Mouse (Mus musculus): ENCODE data around the gene Nmt1. TPM values are rescaled to one million over a fixed set of nuclear protein-coding genes. Genes with fewer than 3 reads are reported as not detected.

The Nmt1 gene
- total RNA-seq, 2 experiments from 2014 or later, result 61.4 to 63.2 TPM

DNA sequence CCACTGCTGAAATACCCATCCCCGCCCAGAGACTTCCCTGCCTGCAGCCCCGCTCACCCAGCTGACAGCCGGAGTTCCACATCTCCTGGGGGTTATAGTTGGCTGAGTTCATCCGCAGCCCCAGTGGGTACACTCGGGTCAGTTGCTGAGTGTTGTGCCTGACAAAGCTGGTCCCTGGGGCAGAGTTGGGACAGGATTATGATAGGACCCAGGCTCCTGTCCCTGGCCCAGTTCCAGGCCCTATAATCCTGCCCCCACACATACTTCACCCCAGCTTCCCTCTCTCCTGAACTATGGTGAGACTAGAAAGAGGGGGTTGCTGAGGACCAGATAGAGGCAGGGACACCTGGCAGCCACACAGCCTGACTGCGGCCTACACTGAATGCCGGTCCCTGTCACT is 45.7 kb downstream of the Nmt1 start:
- intact Hi-C loops (cut with DNase I), result no loop called here
- DNase-seq, result no peak

DNA sequence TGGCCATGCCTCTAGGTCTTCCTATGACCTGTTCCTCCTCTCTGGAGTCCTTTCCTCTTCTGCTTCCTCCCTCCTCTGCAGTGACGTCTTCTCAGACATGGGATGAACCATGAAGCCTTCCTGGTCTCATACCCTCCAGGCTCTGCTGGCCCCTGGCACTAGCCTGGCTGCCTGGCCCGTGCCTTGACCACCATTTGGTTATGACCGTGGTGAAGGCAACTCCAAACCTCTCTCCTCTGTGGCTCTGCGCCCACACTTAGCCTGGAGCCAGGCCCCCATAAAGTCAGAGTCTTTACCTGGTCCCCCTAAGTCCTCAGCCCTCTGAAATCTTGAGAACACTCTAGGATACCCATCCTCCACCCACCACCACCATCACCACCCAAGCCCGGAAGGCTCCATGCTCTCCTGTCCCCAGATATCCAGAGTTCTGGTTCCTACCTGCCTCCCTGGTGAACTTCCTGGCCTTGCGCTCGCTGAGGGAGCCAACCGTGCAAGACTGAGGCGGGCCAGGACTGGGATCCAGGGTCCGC is 46.2 kb downstream of the Nmt1 start:
- no peak for DNase-seq
- intact Hi-C loops (cut with DNase I), result no loop called here

DNA sequence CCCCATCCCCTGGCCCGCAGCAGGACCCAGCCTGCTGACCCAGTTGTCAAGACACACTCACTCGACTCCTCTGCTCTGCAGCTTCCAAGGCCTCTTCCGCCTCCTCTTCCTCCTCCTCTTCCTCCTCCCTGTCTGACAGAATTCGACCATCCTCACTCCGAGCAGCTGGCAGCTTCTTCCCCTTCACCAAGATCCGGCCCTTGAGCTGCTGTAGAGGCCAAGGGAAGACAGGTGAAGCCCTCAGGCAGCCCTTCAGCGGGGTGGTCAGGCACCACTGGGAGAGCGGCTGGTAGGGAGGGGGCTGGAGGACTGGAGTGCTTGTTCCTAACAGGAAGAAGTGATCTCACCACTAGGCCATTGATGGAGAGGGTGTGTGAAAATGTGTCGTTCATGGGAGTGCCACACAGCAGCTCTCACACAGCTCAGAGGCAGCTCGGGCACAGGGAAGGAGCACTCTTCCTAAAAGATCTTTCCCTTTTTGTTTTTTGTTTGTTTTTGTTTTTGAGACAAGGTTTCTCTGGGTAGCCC is 46.9 kb downstream of the Nmt1 start:
- intact Hi-C loops (cut with DNase I), result no loop called here
- no peak for DNase-seq

DNA sequence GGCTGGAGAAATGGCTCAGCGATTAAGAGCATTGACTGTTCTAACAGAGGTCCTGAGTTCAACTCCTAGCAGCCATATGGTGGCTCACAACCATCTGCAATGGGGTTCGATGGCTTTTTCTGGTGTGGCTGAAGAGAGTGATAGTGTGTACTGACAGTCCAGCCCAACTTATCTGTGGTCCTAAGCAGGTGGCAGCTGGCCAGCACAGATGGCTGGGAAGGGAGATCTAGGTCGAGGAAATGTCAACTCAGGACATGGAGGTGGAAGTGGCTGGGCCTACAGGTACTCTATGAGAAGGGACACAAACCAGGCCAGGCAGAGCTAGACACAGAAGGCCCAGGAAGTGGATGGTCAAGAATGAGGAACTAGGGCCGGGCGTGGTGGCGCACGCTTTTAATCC is 48.0 kb downstream of the Nmt1 start:
- peak; percentile 68 to 77 for DNase-seq

DNA sequence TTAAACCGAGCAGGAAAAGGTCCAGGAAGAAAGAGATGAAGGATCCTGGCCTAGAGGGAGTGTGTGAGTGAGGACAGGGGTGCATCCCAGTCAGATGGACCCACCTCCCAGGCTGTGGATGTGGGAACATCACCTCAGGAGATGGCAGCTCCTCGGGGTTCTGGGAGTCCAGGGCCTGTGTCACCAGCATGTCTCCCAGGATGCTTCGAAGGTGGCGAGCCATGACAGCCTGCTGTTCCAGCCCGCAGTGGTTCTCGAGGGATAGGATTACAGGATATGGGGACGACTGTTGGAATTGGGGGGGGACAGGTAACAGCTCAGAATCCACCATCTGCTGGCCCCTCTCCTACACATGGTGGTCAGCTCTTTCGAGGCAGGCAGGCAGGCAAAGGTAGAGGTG is 48.6 kb downstream of the Nmt1 start:
- intact Hi-C loops (cut with DNase I), result no loop called here
- DNase-seq, result no peak

More for the DNA sequence above, 48.0 kb downstream of the Nmt1 start:
- intact Hi-C loops (cut with DNase I), result no loop called here

DNA sequence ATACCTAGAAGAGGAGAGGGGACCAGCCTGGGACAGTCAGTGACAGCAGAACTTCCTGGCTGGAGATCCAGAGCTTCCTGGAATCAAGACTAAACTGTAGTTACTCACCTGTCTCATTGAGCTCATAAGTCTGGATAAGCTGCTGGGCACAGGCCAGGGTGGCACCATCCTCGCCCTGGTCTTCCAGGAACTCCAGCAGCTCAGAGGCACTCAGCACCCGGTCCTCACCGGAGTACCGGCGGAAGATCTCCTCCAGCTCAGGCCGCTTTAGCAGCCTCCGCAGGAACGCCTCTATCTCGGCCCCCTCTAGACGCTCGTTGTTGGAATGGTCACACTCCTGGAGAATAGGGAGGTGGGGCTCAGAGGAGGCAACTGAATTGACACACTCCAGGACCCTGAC is 50.1 kb downstream of the Nmt1 start:
- DNase-seq, result no peak
- intact Hi-C loops (cut with DNase I), result no loop called here

DNA sequence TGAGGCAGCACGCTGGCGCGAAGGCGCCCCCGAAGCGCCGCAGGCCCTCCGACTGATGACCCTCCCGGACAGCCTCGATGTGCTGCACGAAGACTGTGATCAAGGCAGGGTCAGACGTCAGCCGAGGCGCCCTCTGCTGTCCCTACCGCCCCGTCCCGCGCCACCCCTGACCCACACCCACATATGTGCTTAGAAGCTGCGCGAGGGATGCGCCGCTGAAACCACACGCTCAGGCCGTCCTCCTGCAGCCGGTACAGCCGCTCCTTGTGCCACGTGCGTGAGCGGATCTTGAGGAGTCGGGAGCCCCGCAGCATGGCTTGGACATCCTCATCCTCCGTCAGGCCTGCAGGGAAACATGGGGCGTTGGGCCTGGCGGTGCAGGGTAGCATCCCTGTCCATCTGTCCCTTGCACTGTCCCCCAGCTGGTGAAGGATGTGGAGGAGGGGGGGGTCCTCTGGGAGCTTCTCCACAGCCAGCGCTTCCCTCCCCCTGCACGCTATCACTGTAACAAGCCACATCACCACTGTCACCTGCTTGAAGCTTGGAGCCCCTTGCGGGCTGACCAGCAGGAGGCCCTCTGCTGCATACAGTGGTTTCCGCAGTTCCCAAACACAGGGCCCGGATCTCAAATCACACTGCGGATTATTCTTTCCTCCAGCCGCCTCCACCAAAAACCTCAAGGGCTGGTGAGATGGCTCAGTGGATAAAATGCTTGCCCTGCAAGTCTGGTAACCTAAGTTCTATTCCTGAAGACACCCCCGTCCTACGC is 52.5 kb downstream of the Nmt1 start:
- DNase-seq, result no peak

DNA sequence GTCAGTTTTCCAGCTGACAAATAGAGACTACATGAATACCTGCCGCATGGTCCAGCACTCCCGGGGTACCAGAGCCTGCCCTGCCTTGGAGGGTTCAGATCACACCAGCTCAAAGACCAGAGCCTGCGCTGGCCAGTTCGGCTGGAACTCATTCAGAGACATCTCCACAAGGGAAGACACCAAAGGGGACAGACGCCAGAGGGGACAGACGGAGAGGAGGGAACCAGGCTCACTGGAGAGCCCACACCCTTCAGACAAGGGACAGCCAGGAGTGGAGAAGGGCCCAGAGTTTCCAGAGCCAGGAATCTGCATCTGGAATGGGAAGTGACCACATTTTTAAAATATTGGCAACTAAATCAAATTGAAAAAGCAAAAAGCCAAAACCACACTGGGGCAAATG is 53.6 kb downstream of the Nmt1 start:
- intact Hi-C loops (cut with DNase I), result no loop called here
- no peak for DNase-seq

More for the DNA sequence above, 52.5 kb downstream of the Nmt1 start:
- intact Hi-C loops (cut with DNase I), result no loop called here

DNA sequence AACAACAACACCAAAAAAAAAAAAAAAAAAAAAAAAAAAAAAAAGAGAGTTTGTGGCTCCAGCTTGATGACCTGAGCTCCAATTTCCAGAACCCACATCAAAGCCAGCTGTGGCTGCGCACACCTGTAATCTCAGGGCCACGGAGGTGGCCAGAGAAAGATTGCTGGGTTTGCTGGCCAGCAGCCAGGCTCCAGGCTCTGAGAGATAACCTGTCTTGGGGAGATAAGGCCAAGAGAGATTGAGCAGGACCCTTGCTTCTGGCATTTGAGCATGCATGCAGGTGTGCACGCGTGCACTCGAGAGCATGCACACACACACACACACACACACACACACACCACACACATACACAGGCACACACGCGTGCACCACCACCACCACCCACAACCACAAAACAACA is 65.3 kb downstream of the Nmt1 start:
- intact Hi-C loops (cut with DNase I), result no loop called here
- no peak for DNase-seq

DNA sequence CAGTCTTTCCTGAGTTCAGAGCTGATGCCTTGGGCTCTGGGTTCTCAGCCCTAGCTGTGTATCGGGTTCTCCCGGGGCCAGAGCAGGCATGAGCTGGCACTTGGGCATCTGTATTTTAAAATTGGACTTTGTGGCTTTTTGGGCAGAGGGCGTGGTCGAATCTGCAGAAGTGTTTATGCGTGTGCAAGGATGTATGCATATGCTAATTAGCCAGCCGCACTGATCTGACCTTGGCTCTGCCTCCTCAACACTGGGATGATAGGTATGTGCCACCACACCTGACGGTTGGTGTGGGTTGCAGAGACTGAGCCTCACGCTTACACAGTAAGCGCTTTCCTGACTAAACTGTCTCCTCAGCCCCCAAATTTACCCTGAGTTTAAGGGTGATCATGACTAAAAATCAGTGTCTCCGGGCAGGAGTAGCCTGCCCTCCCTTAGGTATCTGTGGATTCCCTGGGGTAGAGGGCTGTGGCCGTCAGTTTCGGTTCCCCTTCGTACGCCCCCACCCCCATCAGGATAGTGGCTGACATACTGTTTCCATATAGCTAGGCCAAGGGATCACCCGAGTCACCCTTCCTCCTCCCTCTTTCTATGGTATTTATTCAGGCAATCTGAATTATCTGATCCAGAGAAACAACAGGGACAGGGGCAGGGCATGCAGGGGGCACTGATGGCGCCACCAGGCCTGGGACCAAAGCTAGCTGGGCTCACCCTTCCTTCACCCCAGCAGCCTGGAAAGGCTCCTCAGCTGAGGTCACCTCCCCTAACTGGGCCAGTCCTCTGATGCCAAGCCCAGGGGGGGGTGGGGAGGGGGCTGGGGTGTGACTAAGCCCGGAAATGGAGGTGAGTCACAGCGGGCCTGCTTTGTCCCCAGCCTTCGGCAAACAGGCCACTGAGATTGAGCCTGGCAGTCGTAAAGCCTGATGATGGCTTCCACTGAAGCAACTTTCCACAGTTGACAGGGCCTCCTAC is 66.2 kb downstream of the Nmt1 start:
- intact Hi-C loops (cut with DNase I), result no loop called here
- DNase-seq, result peak; percentile 70 to 73

DNA sequence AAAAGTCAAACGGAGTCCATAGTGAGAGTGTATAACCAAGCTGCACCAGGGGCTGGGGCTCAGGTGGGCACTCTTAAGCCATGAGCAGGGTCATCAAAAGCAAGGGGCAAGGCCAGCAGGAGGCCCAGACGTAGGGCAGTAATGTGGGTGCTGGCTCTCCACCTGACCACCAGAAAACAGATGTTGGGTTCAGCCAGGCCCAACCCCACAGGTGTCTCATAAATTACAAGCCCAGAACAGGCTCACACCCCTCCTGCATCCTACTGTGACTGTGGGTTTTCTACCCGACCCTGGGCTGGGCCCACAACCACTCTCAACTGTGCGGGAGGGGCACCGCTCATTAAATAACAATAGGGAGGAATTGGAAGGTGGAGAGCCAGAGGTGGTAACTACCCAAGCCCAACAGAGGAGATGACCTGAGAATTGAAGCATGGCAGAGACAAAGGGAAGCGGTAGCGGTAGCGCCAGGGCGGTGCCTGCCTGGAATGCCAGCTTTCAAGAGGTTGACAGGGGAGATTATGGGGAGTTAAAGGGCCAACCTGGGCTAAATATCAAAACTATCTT is 67.2 kb downstream of the Nmt1 start:
- intact Hi-C loops (cut with DNase I), result no loop called here
- DNase-seq, result no peak

DNA sequence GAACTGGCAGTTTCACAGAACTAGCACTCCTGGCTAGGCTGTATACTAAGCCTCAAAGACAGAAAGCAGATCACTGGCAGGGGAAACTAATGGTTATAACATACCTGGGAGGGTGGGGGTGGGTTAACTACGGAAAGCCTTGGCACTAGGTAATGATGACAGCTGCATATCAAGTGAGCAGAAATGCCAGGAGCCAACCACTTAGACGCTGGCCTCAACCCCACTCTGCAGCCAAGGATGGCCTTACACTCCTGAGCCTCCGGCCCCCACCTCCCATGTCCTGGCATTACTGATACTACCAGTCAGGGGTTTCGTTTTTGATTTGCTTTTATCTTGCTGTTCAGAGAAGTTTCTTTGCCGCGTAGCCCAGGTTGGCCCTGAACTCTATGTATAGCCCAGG is 67.8 kb downstream of the Nmt1 start:
- intact Hi-C loops (cut with DNase I), result no loop called here
- DNase-seq, result peak in 1 of 2 experiments; percentile 61

DNA sequence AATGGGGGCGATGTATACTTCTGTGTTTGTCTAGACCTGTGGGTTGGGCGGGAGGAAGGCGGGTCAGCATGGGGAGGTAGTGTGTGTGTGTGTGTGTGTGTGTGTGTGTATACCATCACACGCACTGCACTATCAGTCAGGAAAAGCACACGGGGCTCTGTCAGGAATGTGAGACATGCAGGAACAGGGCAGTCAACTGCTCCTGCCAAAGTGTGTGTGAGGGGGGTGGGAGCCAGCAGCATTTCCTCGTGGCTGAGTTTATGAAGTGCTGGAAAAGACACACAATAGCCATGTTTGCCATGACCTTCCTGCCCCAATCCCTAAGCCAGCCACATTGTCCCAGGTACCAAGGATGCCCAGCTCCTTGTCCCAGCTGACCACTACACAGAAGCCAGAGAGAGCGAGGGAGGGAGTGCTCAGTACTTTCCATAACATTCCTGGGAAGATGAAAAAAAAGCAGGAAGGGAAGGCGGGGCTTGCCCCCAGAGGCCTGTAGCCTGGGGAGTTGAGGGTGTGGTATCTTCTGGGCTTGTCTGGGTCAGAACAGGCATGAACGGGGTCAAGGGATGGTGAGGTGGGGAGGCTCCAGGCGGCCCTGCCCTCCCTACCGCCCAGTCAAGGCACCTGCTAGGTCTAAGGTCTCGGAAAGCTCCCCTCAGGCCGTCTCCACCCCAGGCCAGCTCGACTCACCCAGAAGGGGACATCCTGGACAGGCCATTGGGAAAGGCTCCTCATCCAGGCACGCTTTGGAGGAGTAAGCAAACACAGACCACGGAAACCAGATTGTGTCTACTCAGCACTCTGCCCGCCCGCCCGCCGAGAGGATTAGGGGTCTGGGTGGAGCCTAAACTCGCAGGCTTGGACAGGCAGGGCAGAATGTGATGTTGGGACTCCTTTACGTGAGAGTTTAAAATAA is 69.2 kb downstream of the Nmt1 start:
- intact Hi-C loops (cut with DNase I), result no loop called here
- peak; percentile 76 for DNase-seq

DNA sequence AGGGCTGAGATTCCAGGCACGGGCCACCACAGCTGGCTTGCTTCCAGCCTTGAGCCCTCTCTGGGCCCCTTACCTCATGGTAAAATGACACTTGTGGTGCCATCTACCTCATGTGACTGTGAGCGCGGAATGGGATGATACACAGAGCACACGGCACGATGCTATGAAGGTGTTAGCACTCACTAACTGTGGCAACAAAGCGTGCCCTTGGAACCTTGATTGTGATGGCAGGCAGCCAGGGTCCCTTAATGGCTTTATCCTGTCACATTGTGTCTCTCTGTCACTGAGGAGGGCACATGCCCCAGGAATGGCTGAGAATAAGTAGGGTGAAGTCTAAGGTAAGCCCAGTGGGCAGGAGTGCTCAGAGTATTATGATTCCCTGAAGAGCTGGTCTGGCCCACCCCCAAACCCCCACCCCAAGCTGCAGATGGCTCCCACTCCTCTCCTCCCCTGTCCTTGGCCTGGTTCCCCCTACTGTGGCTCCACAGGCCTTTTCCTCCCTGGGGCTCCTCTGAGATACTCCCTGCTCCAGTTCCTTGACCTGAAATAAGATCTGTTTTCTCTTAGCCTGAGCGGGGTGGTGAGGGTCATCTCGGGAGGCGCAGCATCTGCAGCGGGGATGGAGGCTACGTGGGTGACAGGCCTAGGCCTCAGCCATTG is 70.7 kb downstream of the Nmt1 start:
- intact Hi-C loops (cut with DNase I), result no loop called here
- DNase-seq, result peak; percentile 68 to 79

DNA sequence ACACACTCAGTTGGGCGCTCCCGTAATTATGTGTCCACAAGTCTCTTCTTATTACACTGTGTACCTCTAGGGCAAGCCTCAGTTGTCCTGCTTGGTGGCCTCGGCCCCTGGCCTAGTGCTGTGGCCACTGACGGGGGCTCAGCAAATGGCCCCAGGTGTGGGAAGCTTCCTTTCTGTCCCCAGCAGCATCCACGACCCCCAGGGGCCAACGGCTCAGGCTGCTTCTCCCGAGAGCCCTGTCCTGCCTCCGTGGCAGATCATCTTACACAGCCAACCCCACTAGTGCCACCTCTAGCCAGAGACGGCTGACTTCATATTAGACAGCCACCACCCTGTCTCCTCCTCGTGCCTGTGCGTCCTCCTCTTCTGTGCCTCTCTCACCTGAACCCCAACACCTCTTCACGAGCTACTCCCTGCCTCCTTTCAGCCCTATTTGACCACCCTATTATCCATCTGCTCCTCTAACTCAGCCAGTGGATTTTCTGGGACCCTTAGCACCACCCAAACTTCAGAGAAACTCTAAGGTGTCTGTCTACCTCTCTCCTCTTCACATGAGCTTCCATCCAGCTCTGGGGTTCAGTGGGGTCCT is 71.5 kb downstream of the Nmt1 start:
- intact Hi-C loops (cut with DNase I), result no loop called here
- DNase-seq, result peak in 1 of 2 experiments; percentile 7

DNA sequence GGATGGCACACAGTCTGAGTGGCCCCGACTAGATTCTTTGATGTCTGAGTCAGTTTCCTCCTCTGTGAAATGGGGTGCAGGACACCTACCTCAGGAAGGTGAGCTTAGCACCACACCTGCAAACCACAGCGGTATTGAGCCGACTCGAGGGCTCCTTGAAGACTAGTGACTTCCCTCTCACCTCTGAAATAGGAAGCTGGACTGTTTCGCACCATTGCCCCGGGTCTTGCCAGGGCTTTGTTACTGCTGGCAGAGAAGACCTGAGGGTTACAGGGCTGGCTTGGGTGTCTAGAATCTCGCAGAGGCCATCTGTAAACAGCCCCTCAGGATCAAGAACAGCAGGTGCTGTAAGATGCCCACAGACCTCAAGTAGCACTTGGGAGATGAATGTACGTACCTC is 72.4 kb downstream of the Nmt1 start:
- DNase-seq, result peak in 1 of 2 experiments; percentile 16
- intact Hi-C loops (cut with DNase I), result loop anchor here (5.0 kb wide), 1 partner anchor 227 kb away; no protein-coding TSS in a partner anchor

DNA sequence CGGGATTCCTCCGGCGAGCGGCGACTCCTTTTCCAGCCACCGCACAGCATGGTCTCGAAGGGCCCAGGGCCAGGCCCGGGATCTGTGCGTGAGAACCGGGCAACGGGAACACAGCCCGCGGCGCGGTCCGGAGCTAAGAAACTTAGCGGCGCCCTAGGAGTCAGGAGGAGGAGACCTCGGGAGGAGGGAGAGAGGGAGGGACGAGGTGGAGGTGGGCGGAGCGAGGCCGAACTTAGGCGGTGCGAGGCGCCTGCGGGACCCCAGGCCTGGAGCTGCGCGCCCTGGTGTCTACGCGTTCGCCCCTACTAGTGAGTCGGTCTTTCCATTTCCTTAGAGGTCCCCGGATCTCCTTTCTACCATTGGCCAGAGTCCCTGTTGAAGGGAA is 73.5 kb downstream of the Nmt1 start, which contains the start of the genes Plcd3 and Acbd4:
Gene Plcd3, minus strand, starts transcription at position 178 of the 385 bp plus-strand sequence.
Gene Acbd4, plus strand, starts transcription at position 202 of the 385 bp plus-strand sequence.
- peak; percentile 89 for DNase-seq
- intact Hi-C loops (cut with DNase I), result loop anchor here (5.0 kb wide), 1 partner anchor 226 kb away; no protein-coding TSS in a partner anchor

DNA sequence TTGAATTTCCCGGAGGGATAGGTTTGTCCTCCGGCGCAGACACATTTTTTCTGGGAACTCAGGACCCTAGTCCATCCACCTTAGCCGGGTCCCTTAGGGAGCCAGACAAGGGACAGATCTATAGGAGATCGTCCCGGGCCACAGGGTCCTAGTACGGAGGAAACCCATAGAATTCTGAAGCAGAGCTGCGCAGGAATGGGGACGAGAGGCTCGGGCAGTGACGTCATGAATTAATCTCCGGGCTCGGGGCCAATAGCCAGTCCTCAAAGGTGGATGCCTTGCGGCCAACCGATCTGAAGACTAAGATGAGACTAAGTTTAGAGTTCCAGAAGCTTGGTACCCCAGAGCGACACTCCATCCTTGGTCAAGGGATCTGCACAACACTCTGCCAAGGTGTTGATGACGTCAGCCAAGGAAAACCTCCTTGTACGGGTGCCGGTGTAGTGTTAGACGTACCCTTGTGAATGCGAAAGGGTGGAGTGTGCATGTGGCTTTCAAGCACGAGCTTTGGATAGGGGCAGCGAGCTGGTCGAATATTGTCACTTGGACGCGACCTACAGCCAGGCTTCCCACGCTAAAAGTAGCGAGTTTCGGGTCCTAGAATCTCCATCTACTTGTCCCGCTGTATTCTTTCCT is 74.0 kb downstream of the Nmt1 start:
- intact Hi-C loops (cut with DNase I), result loop anchor here (1.0 to 5.0 kb wide), 3 partner anchors 14 to 225 kb away; partner anchors contain the start of gene Hexim1
- peak; percentile 78 to 84 for DNase-seq
